Mouse (Mus musculus) ES-CJ7 (cell line): Measurements from ENCODE around the gene Srrm2.

ENCODE experiments used
- DNase-seq: peaks from one replicate; pipeline ENCODE4 v3.0.0; 2011; ENCODE audit warnings: low read depth, low spot score

The Srrm2 gene

GRCm38 (mm10) chr17:23804426-23805085 lies 14.2 kb downstream of the Srrm2 start:
- no peak for DNase-seq

- DNase-seq = peak; percentile 77
These were observed 16.5 kb downstream of the Srrm2 start for GRCm38 (mm10) chr17:23806867-23807266.

- DNase-seq = no peak
These were observed 17.6 kb downstream of the Srrm2 start for GRCm38 (mm10) chr17:23807918-23808317.

- no peak for DNase-seq
These were observed 25.3 kb downstream of the Srrm2 start for GRCm38 (mm10) chr17:23815641-23816040.

- no peak for DNase-seq
These were observed 28.2 kb downstream of the Srrm2 start for GRCm38 (mm10) chr17:23818579-23818978.

GRCm38 (mm10) chr17:23819235-23819634 lies 28.9 kb downstream of the Srrm2 start:
- DNase-seq = no peak

- no peak for DNase-seq
These were observed 30.4 kb downstream of the Srrm2 start for GRCm38 (mm10) chr17:23820731-23821130.

- DNase-seq = peak; percentile 55
These were observed 31.8 kb downstream of the Srrm2 start for GRCm38 (mm10) chr17:23822094-23822493.

- DNase-seq = no peak
These were observed 32.7 kb downstream of the Srrm2 start for GRCm38 (mm10) chr17:23823018-23823417.

- DNase-seq = no peak
These were observed 33.3 kb downstream of the Srrm2 start for GRCm38 (mm10) chr17:23823614-23824013.

- no peak for DNase-seq
These were observed 35.3 kb downstream of the Srrm2 start for GRCm38 (mm10) chr17:23825591-23825990.

GRCm38 (mm10) chr17:23828271-23829001 lies 38.1 kb downstream of the Srrm2 start:
- peak; percentile 83 for DNase-seq

- peak; percentile 84 for DNase-seq
These were observed 38.8 kb downstream of the Srrm2 start, which contains the start of gene Elob for GRCm38 (mm10) chr17:23829064-23829619. Gene Elob, minus strand, starts transcription at chr17:23829136.

- DNase-seq = no peak
These were observed 40.9 kb downstream of the Srrm2 start for GRCm38 (mm10) chr17:23831201-23831600.

- DNase-seq = no peak
These were observed 45.8 kb downstream of the Srrm2 start, which contains the start of gene Prss33 for GRCm38 (mm10) chr17:23836006-23836575. Gene Prss33, minus strand, starts transcription at chr17:23836056.

GRCm38 (mm10) chr17:23841145-23841544 lies 50.8 kb downstream of the Srrm2 start:
- DNase-seq = peak; percentile 82

GRCm38 (mm10) chr17:23843141-23843811 lies 52.9 kb downstream of the Srrm2 start:
- peak; percentile 82 for DNase-seq

- peak; percentile 78 for DNase-seq
These were observed 53.5 kb downstream of the Srrm2 start, which contains the start of the genes Prss32 and Prss41 for GRCm38 (mm10) chr17:23843812-23844273. Gene Prss32, plus strand, starts transcription at chr17:23843855. Gene Prss41, minus strand, starts transcription at chr17:23844172.

- no peak for DNase-seq
These were observed 59.7 kb downstream of the Srrm2 start for GRCm38 (mm10) chr17:23850028-23850427.

- peak; percentile 83 for DNase-seq
These were observed 60.8 kb downstream of the Srrm2 start for GRCm38 (mm10) chr17:23850853-23851749.
